Mouse (Mus musculus) left cerebral cortex, adult 8-10 months (tissue): ENCODE measurements around the gene Odf3l1. TPM values are rescaled to one million over a fixed set of nuclear protein-coding genes. Genes with fewer than 3 reads are reported as not detected.

Source experiments
- DNase-seq, 2 experiments: peaks; one replicate each; pipeline ENCODE4 v3.0.0; 2022; ENCODE audit warnings: low spot score in 2 of 2
- total RNA-seq, 4 experiments: library from RNA; stranded (reverse); gene quantifications; 2 replicates each; pipeline ENCODE4 v1.2.4; 2022

The Odf3l1 gene
- total RNA-seq, 4 experiments from 2014 or later, result 0.30 to 0.37 TPM; not detected in 2

- no peak for DNase-seq
Measured at GRCm38 (mm10) chr9:56881539-56882082, 17.1 kb upstream of the Odf3l1 start.

- DNase-seq, result no peak
Measured at GRCm38 (mm10) chr9:56880790-56881189, 16.3 kb upstream of the Odf3l1 start.

DNA sequence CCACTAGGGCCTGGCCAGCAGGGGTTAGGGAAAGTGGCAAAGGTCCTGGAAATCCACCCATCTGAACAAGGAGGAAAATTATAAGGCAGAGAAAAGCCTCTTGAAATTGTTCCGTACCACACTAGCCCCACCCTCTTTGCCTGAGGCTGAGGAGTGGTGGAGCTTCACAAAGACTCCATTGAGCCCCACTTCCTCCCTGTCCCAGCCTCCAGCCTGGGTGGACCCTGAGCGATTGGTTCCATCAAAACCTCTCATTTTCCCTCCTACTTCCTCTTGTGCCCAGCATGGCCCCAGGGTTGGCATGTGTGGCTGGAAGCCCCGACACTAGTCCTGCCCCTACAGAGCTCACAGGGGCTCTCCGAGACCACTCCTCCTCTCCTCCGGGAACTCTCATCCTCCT is 12.8 kb upstream of the Odf3l1 start:
- no peak for DNase-seq

GRCm38 (mm10) chr9:56876784-56877183 is 12.3 kb upstream of the Odf3l1 start:
- DNase-seq, result no peak

GRCm38 (mm10) chr9:56873097-56873496 is 8.6 kb upstream of the Odf3l1 start:
- DNase-seq, result no peak

DNA sequence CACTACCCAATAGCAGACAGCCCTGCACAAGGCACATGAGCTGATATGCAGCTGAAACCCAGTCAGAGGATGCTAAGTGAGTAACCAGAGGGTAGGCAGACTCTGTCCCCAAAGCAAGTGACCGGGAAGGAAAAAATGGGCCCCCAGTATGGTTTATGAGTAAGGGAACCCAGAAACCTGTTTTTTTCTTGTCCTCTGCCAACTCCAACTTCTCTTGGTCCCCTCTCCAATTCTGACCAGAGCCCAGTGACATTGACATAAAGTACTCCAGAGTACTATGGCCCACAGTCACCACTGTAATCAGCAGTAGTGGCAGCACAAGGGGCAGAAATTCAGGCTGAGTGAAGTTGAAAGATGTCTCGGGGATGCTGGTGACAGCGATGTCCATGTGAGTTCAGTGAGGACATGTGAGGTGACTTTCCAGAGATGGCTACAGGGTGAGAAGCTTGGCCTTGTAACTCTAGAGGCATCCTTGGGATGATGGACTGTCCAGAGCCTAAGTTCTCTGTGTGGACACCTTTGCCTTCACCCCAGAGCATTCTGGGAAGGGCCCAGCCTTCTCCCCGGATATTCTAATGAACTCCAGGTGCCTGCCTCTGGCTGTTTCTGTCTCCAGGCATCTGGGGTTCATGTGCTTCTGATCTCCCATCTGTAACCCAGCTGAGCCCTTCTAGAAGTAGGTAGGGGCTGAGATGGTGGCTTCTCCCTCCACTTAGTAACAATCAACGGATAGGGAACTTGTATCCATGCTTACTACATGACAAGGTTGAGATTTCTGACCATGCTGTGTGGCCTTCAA is 7.8 kb upstream of the Odf3l1 start:
- DNase-seq, result no peak

- no peak for DNase-seq
Measured at GRCm38 (mm10) chr9:56871191-56871590, 6.7 kb upstream of the Odf3l1 start.

DNA sequence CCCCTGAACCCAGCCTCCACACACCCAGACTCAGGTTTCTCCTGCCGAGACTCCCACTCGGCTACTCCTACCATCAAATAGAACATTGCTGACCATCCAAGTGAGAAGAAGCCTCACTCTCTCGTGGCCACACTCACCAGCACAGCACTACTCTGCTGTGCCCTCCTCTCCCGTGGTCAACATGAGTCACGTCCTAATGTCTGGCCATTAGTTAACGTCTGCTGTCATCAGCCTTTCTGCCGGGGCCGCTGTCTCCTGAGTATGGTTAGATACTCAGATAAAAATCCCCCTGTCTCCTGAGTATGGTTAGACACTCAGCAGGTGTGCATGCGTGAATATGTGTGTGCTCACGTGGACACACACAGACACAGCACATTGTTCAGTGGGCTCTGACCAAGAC is 6.3 kb upstream of the Odf3l1 start:
- DNase-seq, result no peak

- peak in 1 of 2 experiments; percentile 95 for DNase-seq
Measured at GRCm38 (mm10) chr9:56869552-56869951, 5.1 kb upstream of the Odf3l1 start.

DNA sequence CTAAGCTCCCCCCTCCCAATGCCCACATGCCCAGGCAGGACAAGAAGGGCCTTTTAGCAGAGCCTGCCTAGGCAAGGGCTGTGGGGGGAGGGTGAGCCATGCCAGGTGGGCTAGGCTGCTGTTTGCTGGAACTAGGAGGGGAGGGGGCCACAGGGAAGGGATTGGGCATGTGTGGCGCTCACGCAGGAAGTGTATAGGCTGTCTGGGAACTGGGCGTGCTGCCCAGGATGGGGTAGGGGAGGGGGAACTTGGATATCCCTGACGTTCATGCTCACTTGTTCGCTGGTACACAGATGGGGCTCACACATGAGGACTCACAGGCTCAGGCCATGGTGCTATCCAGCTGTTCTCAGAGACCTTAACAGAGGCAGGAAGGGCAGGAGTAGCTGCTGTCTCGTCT is 3.8 kb upstream of the Odf3l1 start:
- DNase-seq, result peak in 1 of 2 experiments; percentile 67

DNA sequence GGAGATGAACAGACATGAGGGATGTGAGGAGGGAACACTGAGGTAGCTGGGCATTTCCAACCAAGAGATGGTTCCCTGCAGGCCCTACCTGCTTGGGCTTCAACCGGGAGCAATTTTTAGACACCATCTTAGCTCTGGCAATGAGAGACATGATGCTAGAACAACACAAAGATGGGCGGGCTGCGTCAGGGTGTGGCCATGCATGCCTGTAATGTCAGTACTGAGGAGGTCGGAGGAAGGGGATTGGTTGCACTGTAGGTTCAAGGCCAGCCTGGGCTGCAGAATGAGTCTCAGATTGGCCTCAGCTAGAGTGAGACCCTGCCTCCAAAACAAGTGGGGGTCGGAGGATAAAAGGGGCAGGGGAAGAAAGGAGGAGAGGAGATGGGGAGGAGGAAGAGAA is 2.0 kb upstream of the Odf3l1 start:
- no peak for DNase-seq

GRCm38 (mm10) chr9:56865673-56866400 is 1.4 kb upstream of the Odf3l1 start:
- DNase-seq, result no peak

DNA sequence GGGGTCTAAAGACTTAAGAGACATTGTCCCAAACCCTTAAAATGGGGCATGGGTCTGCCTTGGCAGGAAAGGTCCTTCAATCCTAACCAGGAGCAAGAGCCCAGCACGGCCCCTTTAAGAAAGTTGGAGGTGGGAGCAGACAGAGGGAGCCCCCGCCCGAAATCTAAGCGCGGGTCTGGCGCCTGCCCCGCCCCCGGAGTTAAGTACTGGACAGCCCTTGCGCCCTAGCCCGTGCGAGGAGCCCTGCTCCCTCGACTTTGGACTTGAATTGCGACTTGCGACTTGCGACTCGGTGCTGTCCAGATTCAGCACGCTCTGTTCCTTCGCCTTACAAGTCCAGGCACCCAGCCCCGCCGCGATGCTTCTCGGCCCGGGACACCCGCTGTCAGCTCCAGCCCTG is 353 bp upstream of the Odf3l1 start, which contains the start of gene Cspg4:
Cspg4 (plus strand) TSS at position 202 of the 400 bp plus-strand sequence.
- no peak for DNase-seq

DNA sequence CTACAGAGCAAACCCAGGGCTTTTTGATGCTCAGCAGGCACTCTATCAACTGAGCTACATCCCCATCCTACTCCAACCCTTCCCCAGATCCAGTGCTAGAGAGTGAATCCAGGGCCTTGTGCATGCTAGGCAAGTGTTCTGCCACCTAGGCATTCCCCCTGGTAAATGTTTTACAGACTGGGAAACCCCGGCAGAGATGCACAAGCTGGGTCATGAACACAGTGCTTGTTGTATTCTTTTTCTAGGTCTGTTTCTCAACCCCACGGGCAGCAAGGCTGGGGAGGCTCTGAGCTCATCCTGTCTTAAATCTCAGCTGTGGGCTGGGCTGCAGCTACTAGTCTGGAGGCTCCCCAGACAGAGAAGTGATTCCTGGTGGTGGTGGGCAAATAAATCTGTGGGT is 1.6 kb downstream of the Odf3l1 start:
- DNase-seq, result no peak

DNA sequence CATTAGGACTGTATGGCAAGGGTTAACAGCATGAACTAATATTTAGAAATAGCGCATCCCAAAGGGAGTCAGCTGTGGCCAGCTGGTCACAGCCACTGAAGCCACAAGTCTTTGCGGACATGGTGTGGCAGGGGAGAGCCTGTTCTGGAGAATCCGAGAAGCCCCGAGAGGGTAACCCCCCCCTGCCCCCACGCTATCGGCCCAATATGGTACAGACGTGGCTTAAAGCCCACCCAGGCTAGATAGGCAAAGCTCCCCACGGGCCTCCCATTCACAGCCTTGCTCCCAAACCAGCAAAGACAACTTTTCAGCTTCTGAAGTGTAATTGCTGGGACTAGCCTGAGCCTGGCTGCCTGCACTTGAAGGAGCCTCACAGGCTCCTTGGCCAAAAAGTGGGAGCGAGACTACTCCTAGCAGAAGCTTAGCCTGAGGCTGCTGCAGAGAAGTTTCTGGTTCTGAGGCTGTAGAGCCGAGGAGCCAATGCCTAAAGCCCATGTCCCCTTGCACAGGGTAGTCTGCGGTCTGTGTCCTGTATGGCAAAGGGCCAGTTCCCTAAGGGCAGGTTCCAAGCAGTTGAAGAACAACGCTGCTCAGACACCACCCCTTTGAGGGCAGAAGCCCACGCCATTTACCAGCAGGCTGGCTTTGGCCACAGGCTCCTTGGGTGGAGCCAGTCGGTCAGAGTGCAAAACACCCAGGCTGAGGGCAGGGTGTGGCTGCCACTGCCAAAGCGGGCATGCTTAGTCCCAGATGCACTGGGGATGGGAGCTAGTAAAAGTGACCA is 3.8 kb downstream of the Odf3l1 start:
- DNase-seq, result no peak

DNA sequence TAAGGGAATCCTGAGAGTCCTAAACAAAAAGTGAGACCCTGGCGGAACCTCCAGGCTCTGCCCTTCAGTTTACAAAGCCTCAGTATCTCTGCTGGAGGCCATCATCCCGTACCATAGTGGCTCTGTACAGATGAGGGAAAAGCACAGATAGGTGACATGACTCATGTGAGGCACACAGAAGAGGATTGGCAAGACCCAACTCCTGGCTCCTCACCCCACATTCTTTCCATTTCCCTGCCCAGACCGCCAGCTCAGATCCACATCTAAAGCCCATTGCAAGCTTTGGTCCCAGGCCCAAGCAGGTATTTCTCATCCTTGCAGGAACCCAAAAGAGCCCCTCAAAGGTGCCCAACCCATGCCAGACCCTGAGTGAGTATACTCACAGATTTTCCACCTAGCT is 4.4 kb downstream of the Odf3l1 start:
- no peak for DNase-seq

- DNase-seq, result no peak
Measured at GRCm38 (mm10) chr9:56857463-56857862, 7.0 kb downstream of the Odf3l1 start.

DNA sequence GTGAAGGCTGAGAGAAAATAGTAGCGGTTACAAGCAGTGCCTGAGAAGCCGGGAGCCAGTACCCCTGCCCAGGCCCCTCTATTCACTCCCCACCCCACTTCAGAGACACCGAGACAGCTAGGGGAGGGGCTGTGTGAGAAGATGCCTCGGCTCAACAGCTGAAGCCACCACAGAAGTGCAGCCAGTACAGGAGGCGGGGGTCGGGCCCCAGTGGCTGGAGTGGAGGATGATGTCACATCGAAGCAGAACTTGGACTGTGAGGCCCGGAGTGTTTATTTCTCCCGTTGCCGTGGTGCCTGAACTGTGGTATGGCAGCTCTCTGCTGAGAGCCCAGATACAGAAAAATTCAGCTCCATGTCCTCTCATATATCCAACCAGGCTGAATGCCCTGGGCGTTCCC is 12.7 kb downstream of the Odf3l1 start:
- no peak for DNase-seq

DNA sequence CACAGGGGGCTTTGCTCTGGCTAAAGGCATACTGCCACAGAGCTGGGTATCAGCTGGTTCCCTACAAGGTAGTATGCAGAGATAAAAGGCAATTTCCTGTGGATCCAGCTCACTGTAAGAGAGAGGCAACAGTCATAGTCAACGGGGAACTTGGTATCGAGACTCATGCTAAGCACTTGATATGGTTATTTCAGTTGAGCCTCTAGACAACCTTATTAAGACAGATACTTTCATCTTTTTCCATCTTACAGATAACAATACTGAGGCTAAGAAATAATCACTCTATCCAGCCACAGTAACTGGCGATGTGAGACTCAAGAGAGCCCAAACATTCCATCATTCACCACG is 13.6 kb downstream of the Odf3l1 start:
- DNase-seq, result no peak

DNA sequence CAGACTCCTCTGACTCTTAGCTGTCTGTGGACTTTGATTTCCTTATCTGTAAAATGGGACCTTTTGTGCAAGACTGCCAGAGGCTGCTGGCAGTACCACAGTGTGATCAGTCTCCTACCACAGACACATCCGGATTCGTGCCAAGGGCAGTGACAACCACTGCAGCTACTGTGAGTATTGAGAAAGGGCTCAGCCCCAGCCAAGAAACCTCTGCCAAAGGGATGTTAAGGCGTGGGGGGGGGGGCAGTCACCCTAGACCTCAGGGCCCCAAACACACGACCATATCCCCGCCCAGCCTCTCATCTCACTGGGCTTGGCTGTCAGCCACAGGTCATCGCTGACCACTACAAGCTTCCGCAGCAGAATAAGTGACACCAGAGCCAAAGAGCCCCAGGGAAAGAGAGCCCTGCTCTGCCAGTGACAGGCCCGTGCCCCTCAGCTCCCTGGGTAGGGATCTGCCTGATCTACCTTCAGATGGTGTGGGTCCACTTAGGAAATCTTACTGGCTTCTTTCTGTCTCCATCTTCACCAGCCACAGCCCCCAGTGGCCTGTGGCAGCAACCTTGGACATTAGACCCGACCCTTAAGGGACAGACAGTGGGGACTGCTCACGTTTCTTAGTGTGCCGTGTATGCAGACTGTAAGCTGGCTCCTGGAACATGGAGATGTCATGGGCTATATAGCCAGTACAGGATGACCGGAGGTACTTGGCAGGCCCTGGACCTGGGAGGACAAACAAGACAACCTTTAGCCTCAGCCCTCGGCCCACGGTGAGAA is 14.2 kb downstream of the Odf3l1 start:
- DNase-seq, result no peak

- no peak for DNase-seq
Measured at GRCm38 (mm10) chr9:56847523-56847922, 17.0 kb downstream of the Odf3l1 start.
